Mouse (Mus musculus): ENCODE measurements around the gene Ikzf2. TPM values are rescaled to one million over a fixed set of nuclear protein-coding genes. Genes with fewer than 3 reads are reported as not detected.

Ikzf2 gene
- polyA plus RNA-seq, 1 experiment from 2014 or later: 5.4 TPM

DNA sequence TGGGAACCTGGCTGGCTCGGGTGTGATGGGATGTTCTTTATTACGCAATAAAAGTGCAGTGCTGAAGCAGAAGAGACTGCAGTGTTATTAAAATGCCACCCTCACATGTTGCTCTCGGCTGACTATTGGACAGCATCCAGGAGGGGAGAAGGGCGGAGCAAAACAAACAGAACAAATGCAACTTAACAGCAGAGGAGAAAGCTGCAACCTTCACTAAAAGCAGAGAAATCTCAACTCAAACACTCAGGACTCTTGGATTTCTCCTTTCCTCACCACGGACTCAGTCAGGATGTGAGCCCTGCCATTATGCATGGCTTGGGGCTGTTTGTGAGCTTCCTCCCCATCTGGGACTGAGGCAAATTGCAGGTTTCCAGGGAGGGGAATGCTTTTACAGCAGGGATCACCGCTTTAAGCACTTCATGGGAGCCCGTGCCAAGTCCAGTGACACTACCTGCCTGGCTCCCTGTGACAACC, 95.7 kb downstream of the Ikzf2 start:
- WGBS: 12% methylated on average over 7 of the region's 7 CpGs
- Histone ChIP-seq H3K4me3 (replicated peaks) (peak overlapping the region; percentile 18; the same call in 1 of the 2 replicates), H3K9me3 (replicated peaks) (no peaks in the 10 kb centered on the region), H3K4me1 (peaks cover 10% of the 10 kb centered on the region), H3K27me3 (no peaks in the 10 kb centered on the region), H3K4me2 (replicated peaks) (peak overlapping the region; percentile 44), H3K27ac (replicated peaks) (0 out of 2 replicates have a peak overlapping the region, but pooled peaks have one; percentile 14), H3K36me3 (no peaks in the 10 kb centered on the region), H3K9ac (no peak overlapping the region)
- peak; percentile 57; the same call in 1 of the 2 replicates for ATAC-seq (ENCODE audit: insufficient number of reproducible peaks, low FRiP score, low TSS enrichment, low read depth)

DNA sequence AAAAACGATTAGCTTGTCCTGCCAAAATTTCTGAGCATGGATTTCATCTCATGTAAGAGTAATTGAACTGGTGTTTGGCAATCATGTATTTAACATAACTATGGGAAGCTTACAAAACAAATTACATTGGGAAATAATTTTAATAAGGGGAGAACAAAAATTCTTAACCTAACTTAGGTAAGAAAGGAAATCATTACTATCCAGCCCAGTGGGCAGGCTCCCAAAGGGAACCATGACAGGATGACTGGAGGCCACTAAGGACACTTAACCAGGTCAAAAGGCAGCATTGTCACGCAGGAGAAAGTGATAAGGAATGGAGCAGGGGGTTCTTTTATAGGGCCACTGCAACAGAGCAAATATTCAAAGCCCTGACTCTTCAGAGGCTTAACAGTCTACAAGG, 101.5 kb downstream of the Ikzf2 start:
- Histone ChIP-seq H3K9me3 (replicated peaks) (no peaks in the 10 kb centered on the region), H3K4me1 (no peaks in the 10 kb centered on the region), H3K4me3 (replicated peaks) (no peak overlapping the region), H3K27ac (replicated peaks) (no peak overlapping the region), H3K36me3 (no peaks in the 10 kb centered on the region), H3K4me2 (replicated peaks) (no peak overlapping the region), H3K9ac (no peak overlapping the region), H3K27me3 (no peaks in the 10 kb centered on the region)
- ATAC-seq (ENCODE audit: insufficient number of reproducible peaks, low FRiP score, low TSS enrichment, low read depth): no peak
- WGBS: 65% methylated on average over 2 of the region's 2 CpGs

DNA sequence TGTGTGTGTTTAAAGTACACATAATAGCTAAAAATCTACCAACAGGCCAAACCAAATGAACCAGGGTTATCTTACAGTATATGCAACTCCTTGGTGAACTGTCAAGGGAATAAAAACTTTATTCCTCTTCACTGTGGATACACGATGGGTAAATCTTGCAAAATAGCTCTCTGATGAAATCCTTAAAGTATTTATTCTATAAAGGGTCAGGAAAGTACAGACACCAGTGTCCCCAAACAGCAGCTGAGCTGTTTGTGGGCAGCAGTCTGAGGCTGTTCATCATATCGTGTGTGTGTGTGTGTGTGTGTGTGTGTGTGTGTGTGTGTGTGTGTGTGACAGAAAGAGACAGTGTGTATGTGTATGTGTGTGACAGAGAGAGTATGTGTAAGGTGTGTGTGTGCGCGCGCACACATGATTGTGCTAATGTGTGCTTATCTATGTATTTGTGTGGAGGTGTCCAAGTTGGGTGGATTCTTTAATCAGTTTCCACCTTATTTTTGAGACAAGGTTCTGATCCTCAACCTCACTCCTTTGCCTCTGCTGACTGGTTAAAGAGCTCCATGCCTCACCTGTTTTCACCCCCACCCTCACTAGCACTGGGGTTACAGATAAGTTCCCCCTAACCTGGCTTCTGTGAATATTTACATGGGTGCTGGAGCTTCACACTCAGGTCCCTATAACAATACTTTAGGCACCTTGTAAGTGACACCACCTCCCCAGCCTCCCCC, 102.9 kb downstream of the Ikzf2 start:
- no peaks in the 10 kb centered on the region for H3K4me1 ChIP-seq
- no peaks in the 10 kb centered on the region for H3K36me3 ChIP-seq
- H3K4me2 ChIP-seq (replicated peaks): no peak overlapping the region
- ATAC-seq (ENCODE audit: insufficient number of reproducible peaks, low FRiP score, low TSS enrichment, low read depth): no peak
- 88% methylated on average over 5 of the region's 5 CpGs for WGBS
- H3K9ac ChIP-seq: no peak overlapping the region
- no peaks in the 10 kb centered on the region for H3K9me3 ChIP-seq (replicated peaks)
- no peak overlapping the region for H3K27ac ChIP-seq (replicated peaks)
- H3K27me3 ChIP-seq: no peaks in the 10 kb centered on the region
- H3K4me3 ChIP-seq (replicated peaks): no peak overlapping the region

DNA sequence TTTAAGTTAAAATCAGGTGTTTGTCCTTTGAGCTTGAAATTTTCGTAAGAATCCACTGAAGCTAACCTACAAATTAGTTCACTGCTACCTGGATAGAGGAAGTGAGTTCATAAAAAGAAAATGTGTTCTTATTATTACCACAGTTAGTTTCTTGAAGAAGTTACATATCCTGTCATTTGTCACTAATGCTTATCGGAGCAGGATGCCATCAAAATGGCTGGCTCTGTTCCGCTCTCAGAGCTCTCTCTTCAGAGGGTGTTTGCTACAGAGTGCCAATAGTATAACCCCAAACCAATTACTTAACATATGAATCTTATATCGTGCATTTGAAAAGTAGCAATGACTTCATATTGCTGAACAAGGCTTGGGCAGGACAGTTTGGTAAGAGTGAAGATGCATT, 108.1 kb downstream of the Ikzf2 start:
- Histone ChIP-seq H3K4me1 (no peaks in the 10 kb centered on the region), H3K9me3 (replicated peaks) (no peaks in the 10 kb centered on the region), H3K9ac (no peak overlapping the region), H3K36me3 (no peaks in the 10 kb centered on the region), H3K4me3 (replicated peaks) (no peak overlapping the region), H3K27ac (replicated peaks) (no peak overlapping the region), H3K27me3 (no peaks in the 10 kb centered on the region), H3K4me2 (replicated peaks) (no peak overlapping the region)
- no peak for ATAC-seq (ENCODE audit: insufficient number of reproducible peaks, low FRiP score, low TSS enrichment, low read depth)
- WGBS: 76% methylated on average over 4 of the region's 4 CpGs

DNA sequence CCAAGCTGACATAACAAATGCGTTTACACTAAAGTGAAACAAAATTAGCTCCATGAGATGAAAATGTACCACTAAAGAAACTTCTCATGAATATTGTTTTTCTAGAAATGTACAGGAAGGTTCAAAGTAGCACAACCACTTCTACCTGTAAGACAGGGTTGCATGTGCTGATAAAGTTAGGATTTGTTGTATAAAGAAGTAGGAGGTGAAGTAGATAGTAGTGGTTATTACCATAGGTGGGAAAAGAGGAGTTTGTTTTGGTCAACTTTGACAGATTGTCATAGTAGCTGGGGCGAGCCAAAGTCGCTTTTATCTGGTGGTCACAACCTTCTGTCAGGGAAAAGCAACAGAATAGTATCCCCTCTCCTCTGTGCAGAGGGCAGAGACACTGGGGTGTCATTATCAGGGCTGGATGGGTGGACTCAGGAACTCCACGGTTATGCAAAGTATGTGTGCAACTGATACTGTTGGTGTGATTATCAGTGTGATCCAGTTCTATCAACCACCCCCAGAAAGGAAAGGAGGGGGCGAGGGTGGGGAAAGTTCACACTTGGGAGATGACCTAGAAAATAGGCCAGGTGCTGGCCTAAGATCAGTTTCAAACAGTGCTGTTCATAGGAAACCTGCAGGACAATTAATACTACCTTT, 127.5 kb downstream of the Ikzf2 start:
- ATAC-seq (ENCODE audit: insufficient number of reproducible peaks, low FRiP score, low TSS enrichment, low read depth): no peak
- Histone ChIP-seq H3K4me2 (replicated peaks) (no peak overlapping the region), H3K27me3 (no peaks in the 10 kb centered on the region), H3K4me1 (no peaks in the 10 kb centered on the region), H3K36me3 (no peaks in the 10 kb centered on the region), H3K4me3 (replicated peaks) (no peak overlapping the region), H3K9me3 (replicated peaks) (no peaks in the 10 kb centered on the region), H3K9ac (no peak overlapping the region), H3K27ac (replicated peaks) (no peak overlapping the region)
- 75% methylated on average over 5 of the region's 5 CpGs for WGBS

DNA sequence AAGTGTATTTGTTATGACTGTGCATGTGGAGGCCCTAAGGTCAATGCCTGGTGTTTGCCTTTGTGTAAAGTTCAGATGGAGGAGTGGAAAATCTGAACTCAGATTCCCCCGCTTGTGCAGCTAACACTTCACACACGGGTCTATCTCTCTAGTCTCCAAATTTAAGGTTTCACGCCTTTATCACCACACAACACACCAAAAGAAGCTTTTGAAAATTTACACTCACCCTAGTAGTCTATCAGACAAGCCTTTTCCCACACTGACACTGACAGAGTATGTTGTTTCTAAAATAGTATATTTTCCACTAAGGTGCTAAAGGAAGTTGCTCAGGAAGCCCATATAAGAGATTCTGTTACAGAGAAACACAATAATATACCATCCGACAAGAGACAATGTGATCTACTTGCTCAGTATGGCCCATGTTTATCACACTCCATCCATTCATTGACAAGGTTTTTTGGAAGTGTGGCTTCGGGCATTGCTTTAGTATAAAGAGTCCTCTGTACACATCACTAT, 131.4 kb downstream of the Ikzf2 start:
- H3K27me3 ChIP-seq: no peaks in the 10 kb centered on the region
- H3K27ac ChIP-seq (replicated peaks): no peak overlapping the region
- no peak overlapping the region for H3K4me2 ChIP-seq (replicated peaks)
- no peak overlapping the region for H3K4me3 ChIP-seq (replicated peaks)
- no peak for ATAC-seq (ENCODE audit: insufficient number of reproducible peaks, low FRiP score, low TSS enrichment, low read depth)
- H3K36me3 ChIP-seq: no peaks in the 10 kb centered on the region
- no peaks in the 10 kb centered on the region for H3K4me1 ChIP-seq
- H3K9me3 ChIP-seq (replicated peaks): no peaks in the 10 kb centered on the region
- no peak overlapping the region for H3K9ac ChIP-seq
- 86% methylated on average over 5 of the region's 5 CpGs for WGBS

DNA sequence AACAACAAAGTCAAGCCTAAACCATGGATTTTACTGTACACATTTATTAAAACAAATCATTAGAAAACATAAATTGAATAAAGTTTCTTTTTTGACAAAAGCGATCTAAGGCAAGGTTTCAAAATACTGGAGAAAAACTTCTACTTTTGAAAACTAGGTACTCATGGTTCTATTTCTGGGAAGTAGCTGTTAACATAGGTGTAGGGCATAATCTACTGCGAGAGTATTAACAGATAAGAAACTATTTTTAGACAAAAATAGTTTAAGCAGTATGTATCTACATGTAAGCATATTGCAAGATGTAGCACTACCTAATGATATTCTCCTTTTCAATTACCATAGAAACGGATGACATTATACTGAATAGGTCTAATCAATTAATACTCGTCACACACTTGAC, 137.1 kb downstream of the Ikzf2 start:
- WGBS: 88% methylated on average over 4 of the region's 4 CpGs
- Histone ChIP-seq H3K4me3 (replicated peaks) (no peak overlapping the region), H3K9me3 (replicated peaks) (no peaks in the 10 kb centered on the region), H3K9ac (no peak overlapping the region), H3K4me1 (no peaks in the 10 kb centered on the region), H3K36me3 (no peaks in the 10 kb centered on the region), H3K27ac (replicated peaks) (no peak overlapping the region), H3K4me2 (replicated peaks) (no peak overlapping the region), H3K27me3 (no peaks in the 10 kb centered on the region)
- ATAC-seq (ENCODE audit: insufficient number of reproducible peaks, low FRiP score, low TSS enrichment, low read depth): no peak

DNA sequence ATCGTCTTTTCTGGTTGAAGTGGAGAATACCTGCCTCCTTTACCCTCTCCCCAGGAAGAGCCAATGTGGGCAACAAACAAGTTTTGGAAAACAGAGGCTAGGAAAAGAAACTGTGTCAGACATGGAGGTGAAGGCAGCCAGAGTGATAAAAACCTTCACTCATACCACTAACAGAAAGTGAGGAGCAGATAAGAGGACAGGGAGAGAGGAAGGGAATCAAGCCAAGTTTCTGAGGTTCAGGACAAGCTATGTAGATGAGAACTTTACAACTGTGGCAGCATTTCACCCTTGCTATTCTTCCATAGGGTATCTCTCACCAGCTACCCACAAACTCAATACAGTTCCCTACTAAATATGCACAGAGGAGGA, 141.2 kb downstream of the Ikzf2 start:
- Histone ChIP-seq H3K27me3 (no peaks in the 10 kb centered on the region), H3K4me1 (no peaks in the 10 kb centered on the region), H3K4me3 (replicated peaks) (no peak overlapping the region), H3K9ac (no peak overlapping the region), H3K9me3 (replicated peaks) (no peaks in the 10 kb centered on the region), H3K27ac (replicated peaks) (no peak overlapping the region), H3K4me2 (replicated peaks) (no peak overlapping the region), H3K36me3 (no peaks in the 10 kb centered on the region)
- ATAC-seq (ENCODE audit: insufficient number of reproducible peaks, low FRiP score, low TSS enrichment, low read depth): no peak
- WGBS: 98% methylated on average over 1 of the region's 1 CpGs

DNA sequence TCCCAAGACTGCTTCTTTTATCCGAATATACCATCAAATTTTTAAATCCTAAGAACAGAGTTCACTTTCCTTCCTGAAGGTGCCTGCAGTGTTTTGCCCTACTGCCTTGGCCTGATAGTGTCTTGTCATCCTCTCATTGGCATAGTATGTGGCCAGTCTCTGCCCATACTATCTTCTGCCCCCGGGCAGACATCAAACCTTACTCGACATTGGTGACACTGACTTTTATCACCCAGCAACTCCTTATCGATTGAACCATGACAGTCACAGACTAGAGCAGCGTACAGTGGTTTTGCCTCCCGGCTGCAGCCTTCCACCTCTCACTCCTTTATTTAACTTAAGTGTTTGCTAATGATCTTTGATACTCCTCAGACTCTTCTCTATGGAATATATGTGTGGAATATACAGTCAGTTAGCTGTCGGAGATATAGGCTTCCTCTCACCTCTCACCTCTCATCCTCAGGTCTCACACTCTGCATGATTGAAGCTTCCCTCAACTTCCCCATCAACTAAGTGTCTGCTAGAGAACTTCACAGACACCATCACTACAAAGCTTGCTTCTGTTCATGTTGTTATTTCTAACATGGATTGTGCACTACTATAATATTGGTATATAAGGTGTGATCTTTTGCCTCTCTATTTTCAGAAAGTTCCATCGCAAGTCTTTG, 141.7 kb downstream of the Ikzf2 start:
- no peak for ATAC-seq (ENCODE audit: insufficient number of reproducible peaks, low FRiP score, low TSS enrichment, low read depth)
- Histone ChIP-seq H3K9ac (no peak overlapping the region), H3K27ac (replicated peaks) (no peak overlapping the region), H3K4me1 (no peaks in the 10 kb centered on the region), H3K36me3 (no peaks in the 10 kb centered on the region), H3K4me3 (replicated peaks) (no peak overlapping the region), H3K9me3 (replicated peaks) (no peaks in the 10 kb centered on the region), H3K4me2 (replicated peaks) (no peak overlapping the region), H3K27me3 (no peaks in the 10 kb centered on the region)
- WGBS: 89% methylated on average over 8 of the region's 8 CpGs

DNA sequence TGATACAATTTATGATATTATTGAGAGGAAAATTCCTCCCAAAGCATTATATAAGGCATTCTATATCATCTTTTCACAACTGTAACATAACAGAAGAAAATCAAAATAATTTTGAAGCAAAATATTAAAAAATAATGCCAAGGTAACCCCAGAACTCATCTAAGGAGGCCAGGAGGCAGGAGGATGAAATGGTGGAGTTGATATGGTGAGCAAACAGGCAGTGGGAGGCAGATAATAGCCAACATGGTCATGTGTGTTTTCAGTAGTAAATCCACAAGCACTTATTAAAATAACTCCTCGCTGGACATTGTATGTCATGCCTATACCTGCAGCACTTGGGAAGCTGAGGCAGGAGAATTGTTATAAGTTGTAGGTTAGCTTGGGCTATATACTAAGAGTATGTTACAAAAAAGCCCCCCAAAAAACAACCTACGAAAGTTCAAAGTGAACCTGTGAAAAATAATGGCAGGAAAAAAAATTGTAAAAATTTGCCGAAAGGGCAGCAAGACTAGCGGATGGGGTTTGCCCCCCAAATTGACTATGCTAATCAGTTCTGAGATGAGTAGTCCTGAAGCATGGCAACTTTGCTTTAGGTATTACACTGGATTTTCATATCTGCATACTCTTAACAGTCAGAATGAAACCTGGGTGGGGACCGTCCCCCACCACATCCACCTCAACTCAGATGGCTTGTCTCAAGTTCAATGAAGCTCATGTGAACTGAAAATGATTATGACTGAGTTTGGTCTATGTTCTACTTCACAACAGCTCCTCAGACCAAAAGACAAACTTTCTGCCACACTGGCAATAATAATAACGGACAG, 143.1 kb downstream of the Ikzf2 start:
- Histone ChIP-seq H3K4me2 (replicated peaks) (no peak overlapping the region), H3K27ac (replicated peaks) (no peak overlapping the region), H3K9ac (no peak overlapping the region), H3K4me1 (no peaks in the 10 kb centered on the region), H3K4me3 (replicated peaks) (no peak overlapping the region), H3K36me3 (0 out of 2 replicates have a peak, but pooled peaks cover 2% of the 10 kb centered on the region), H3K9me3 (replicated peaks) (no peaks in the 10 kb centered on the region), H3K27me3 (no peaks in the 10 kb centered on the region)
- no peak for ATAC-seq (ENCODE audit: insufficient number of reproducible peaks, low FRiP score, low TSS enrichment, low read depth)
- WGBS: 71% methylated on average over 6 of the region's 6 CpGs

DNA sequence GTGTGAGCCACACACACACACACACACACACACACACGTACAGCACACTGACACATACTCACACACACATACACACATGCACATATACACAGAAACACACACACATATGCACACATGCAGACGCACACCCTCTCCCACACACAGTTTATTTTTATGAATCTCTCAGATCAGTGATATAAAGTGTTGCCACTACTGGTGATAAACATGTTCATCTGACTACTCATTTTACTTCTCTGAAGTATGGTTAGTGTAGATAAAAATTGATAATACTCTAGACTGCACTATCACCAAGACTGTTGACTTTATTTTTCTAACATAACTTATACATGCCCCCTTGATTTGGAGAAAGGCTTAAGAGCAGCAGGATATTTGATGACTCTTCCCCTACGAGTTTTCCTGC, 144.5 kb downstream of the Ikzf2 start:
- H3K27me3 ChIP-seq: no peaks in the 10 kb centered on the region
- no peak overlapping the region for H3K4me2 ChIP-seq (replicated peaks)
- no peaks in the 10 kb centered on the region for H3K9me3 ChIP-seq (replicated peaks)
- H3K4me1 ChIP-seq: no peaks in the 10 kb centered on the region
- no peak overlapping the region for H3K4me3 ChIP-seq (replicated peaks)
- no peak overlapping the region for H3K9ac ChIP-seq
- 76% methylated on average over 3 of the region's 3 CpGs for WGBS
- H3K27ac ChIP-seq (replicated peaks): no peak overlapping the region
- H3K36me3 ChIP-seq: 0 out of 2 replicates have a peak, but pooled peaks cover 8% of the 10 kb centered on the region
- ATAC-seq (ENCODE audit: insufficient number of reproducible peaks, low FRiP score, low TSS enrichment, low read depth): no peak

Data from embryonic facial prominence, embryonic 15.5 days (tissue).